Mouse (Mus musculus) WW6 (cell line): ENCODE results near the gene Smpdl3b.
"Not testable (repeated sequence)": the region's sequence is repeated elsewhere in the genome, so short reads cannot be mapped to it uniquely, and the experiment has no call there.

Source experiments
- DNase-seq: peaks from one replicate; pipeline ENCODE4 v3.0.0-alpha.2; 2013; ENCODE audit warnings: low read depth, low spot score

The Smpdl3b gene

GRCm38 (mm10) chr4:132756974-132757373, at the start of gene Smpdl3b:
TSS of gene Smpdl3b (minus strand) at chr4:132757252.
- DNase-seq = no peak

GRCm38 (mm10) chr4:132806620-132807191, 49.7 kb upstream of the Smpdl3b start:
- DNase-seq = no peak

- no peak for DNase-seq
Measured at GRCm38 (mm10) chr4:132805599-132806197, 48.6 kb upstream of the Smpdl3b start.

GRCm38 (mm10) chr4:132805146-132805545, 48.1 kb upstream of the Smpdl3b start:
- DNase-seq = no peak

GRCm38 (mm10) chr4:132804331-132804730, 47.3 kb upstream of the Smpdl3b start:
- no peak for DNase-seq

GRCm38 (mm10) chr4:132803876-132804275, 46.8 kb upstream of the Smpdl3b start:
- DNase-seq = no peak

- no peak for DNase-seq
Measured at GRCm38 (mm10) chr4:132803212-132803611, 46.2 kb upstream of the Smpdl3b start.

GRCm38 (mm10) chr4:132802171-132802637, 45.2 kb upstream of the Smpdl3b start:
- DNase-seq = no peak

GRCm38 (mm10) chr4:132801176-132802077, 44.4 kb upstream of the Smpdl3b start:
- DNase-seq = no peak

GRCm38 (mm10) chr4:132799845-132800244, 42.8 kb upstream of the Smpdl3b start:
- DNase-seq = no peak

GRCm38 (mm10) chr4:132798666-132799065, 41.6 kb upstream of the Smpdl3b start:
- not testable (repeated sequence) for DNase-seq

- no peak for DNase-seq
Measured at GRCm38 (mm10) chr4:132798028-132798427, 41.0 kb upstream of the Smpdl3b start.

- DNase-seq = no peak
Measured at GRCm38 (mm10) chr4:132797461-132797860, 40.4 kb upstream of the Smpdl3b start.

GRCm38 (mm10) chr4:132796196-132796886, 39.3 kb upstream of the Smpdl3b start, which contains the start of gene Themis2:
TSS of gene Themis2 (minus strand) at chr4:132796387.
- peak; percentile 59 for DNase-seq

GRCm38 (mm10) chr4:132795171-132795570, 38.1 kb upstream of the Smpdl3b start:
- no peak for DNase-seq

- no peak for DNase-seq
Measured at GRCm38 (mm10) chr4:132794760-132795159, 37.7 kb upstream of the Smpdl3b start.

- DNase-seq = no peak
Measured at GRCm38 (mm10) chr4:132794028-132794427, 37.0 kb upstream of the Smpdl3b start.

- not testable (repeated sequence) for DNase-seq
Measured at GRCm38 (mm10) chr4:132793322-132794004, 36.4 kb upstream of the Smpdl3b start.

GRCm38 (mm10) chr4:132789731-132790130, 32.7 kb upstream of the Smpdl3b start:
- no peak for DNase-seq

GRCm38 (mm10) chr4:132785228-132785627, 28.2 kb upstream of the Smpdl3b start:
- no peak for DNase-seq

- no peak for DNase-seq
Measured at GRCm38 (mm10) chr4:132783732-132784131, 26.7 kb upstream of the Smpdl3b start.
